Mouse (Mus musculus) liver, embryonic 14 days (tissue): ENCODE measurements around the gene Smim27. TPM values are rescaled to one million over a fixed set of nuclear protein-coding genes. Genes with fewer than 3 reads are reported as not detected.

Source experiments
- polyA plus RNA-seq: library from polyadenylated mRNA; depleted of rRNA; stranded (reverse); fragments of >200 nt; gene quantifications from 2 replicates; pipeline ENCODE4 v1.2.3, GENCODE M21; 2012; rRNA removed

Gene Smim27
- 3.8 and 4.0 TPM in 2 replicates for polyA plus RNA-seq

GRCm38 (mm10) chr4:40269430-40270032, at the start of gene Smim27, which contains the start of gene Topors:
Smim27 (plus strand) TSS chr4:40269579.
Topors (minus strand) TSS chr4:40269850.

GRCm38 (mm10) chr4:40239409-40240271, 29.7 kb upstream of the Smim27 start, which contains the start of gene Ddx58:
Ddx58 (minus strand) TSS chr4:40239828.

GRCm38 (mm10) chr4:40279276-40279900, 10.0 kb downstream of the Smim27 start, which contains the start of gene Ndufb6:
Ndufb6 (minus strand) TSS chr4:40279421.

Other genes starting within 250 kb of the Smim27 start
- gene Aco1, start 126.5 kb upstream of the Smim27 start, polyA plus RNA-seq: 15.0 and 17.3 TPM in 2 replicates
- 2.3 and 3.5 TPM in 2 replicates for gene Ddx58, start 29.8 kb upstream of the Smim27 start, polyA plus RNA-seq
- gene Topors, start 271 bp downstream of the Smim27 start, polyA plus RNA-seq: 7.5 and 8.7 TPM in 2 replicates
- 61.9 and 64.3 TPM in 2 replicates for gene Ndufb6, start 9.8 kb downstream of the Smim27 start, polyA plus RNA-seq
- gene Tmem215, start 202.6 kb downstream of the Smim27 start, polyA plus RNA-seq: 0.06 and 0.07 TPM in 2 replicates